Mouse (Mus musculus) small intestine, adult 2 months (tissue): ENCODE data around the gene 5530401A14Rik. TPM values are rescaled to one million over a fixed set of nuclear protein-coding genes. Genes with fewer than 3 reads are reported as not detected.

Experiments
- H3K27ac ChIP-seq: fragments of 200-500 bp; 2 replicates; pipeline ENCODE4 v1.5.1; 2012; ENCODE audit warnings: low read depth, low read length, control low read depth, inconsistent platforms; ENCODE audit not compliant: insufficient read depth
- H3K27me3 ChIP-seq: fragments of 200-500 bp; 2 replicates; pipeline ENCODE4 v1.6.1; 2012; ENCODE audit warnings: mild to moderate bottlenecking, moderate library complexity, low read length, inconsistent platforms; ENCODE audit not compliant: control insufficient read depth, insufficient read depth
- H3K36me3 ChIP-seq: fragments of 200-500 bp; 2 replicates; pipeline ENCODE4 v1.6.1; 2012; ENCODE audit warnings: mild to moderate bottlenecking, low read length, control low read depth, inconsistent platforms; ENCODE audit not compliant: control insufficient read depth, insufficient read depth
- H3K4me1 ChIP-seq: fragments of 200-500 bp; 2 replicates; pipeline ENCODE4 v1.6.1; 2012; ENCODE audit warnings: low read length, inconsistent platforms, mixed read lengths; ENCODE audit not compliant: control insufficient read depth, insufficient read depth, insufficient read length
- H3K4me3 ChIP-seq: fragments of 200-500 bp; 2 replicates; pipeline ENCODE4 v1.5.1; 2012; ENCODE audit warnings: low read depth, mild to moderate bottlenecking, control low read depth, inconsistent platforms, low read length, moderate library complexity
- CTCF ChIP-seq: fragments of 200-500 bp; IDR thresholded peaks from 2 replicates; pipeline ENCODE4 v1.5.1; 2012; ENCODE audit warnings: low read depth, mild to moderate bottlenecking, control low read depth, inconsistent platforms, low read length, moderate library complexity, mixed read lengths; ENCODE audit not compliant: insufficient replicate concordance, insufficient read length; ENCODE audit errors: extremely low read depth
- POLR2A ChIP-seq: fragments of 200-500 bp; IDR thresholded peaks from 2 replicates; pipeline ENCODE4 v1.6.1; 2012; ENCODE audit warnings: low read depth, mild to moderate bottlenecking, control low read depth, inconsistent platforms, low read length, moderate library complexity
- WGBS: fragments of 180-500 bp; shearing (Covaris S2); methylation state at CpG from one replicate; pipeline ENCODE4 v1.1.7; 2018; 5-methylcytosine and 5-hydroxymethylcytosine counted together
- polyA plus RNA-seq: library from polyadenylated mRNA; depleted of rRNA; stranded (reverse); fragments of >200 nt; gene quantifications from 2 replicates; pipeline ENCODE4 v1.2.3, GENCODE M21; 2012; rRNA removed

Gene 5530401A14Rik
- not detected in 2 replicates for polyA plus RNA-seq

GRCm38 (mm10) chr11:81860250-81860972 lies at the start of gene 5530401A14Rik:
Gene 5530401A14Rik, plus strand, starts transcription at chr11:81860673.
- TF ChIP-seq POLR2A, result no peak
- TF ChIP-seq CTCF, result no peak
- no peaks in the 10 kb centered on the region for H3K4me1 ChIP-seq
- WGBS, result 44% methylated on average over 4 of the region's 4 CpGs
- H3K27ac ChIP-seq, result no peak within 1 kb of the TSS
- H3K4me3 ChIP-seq, result no peak within 1 kb of the TSS
- no peaks in the 10 kb centered on the region for H3K36me3 ChIP-seq
- H3K27me3 ChIP-seq, result no peaks in the 10 kb centered on the region

GRCm38 (mm10) chr11:81814816-81815215 lies 45.7 kb upstream of the 5530401A14Rik start:
- H3K27ac ChIP-seq, result no peak overlapping the region
- no peaks in the 10 kb centered on the region for H3K27me3 ChIP-seq
- no peaks in the 10 kb centered on the region for H3K36me3 ChIP-seq
- TF ChIP-seq CTCF, result no peak
- TF ChIP-seq POLR2A, result no peak
- H3K4me1 ChIP-seq, result no peaks in the 10 kb centered on the region
- H3K4me3 ChIP-seq, result no peak overlapping the region
- WGBS, result 67% methylated on average over 1 of the region's 1 CpGs

DNA sequence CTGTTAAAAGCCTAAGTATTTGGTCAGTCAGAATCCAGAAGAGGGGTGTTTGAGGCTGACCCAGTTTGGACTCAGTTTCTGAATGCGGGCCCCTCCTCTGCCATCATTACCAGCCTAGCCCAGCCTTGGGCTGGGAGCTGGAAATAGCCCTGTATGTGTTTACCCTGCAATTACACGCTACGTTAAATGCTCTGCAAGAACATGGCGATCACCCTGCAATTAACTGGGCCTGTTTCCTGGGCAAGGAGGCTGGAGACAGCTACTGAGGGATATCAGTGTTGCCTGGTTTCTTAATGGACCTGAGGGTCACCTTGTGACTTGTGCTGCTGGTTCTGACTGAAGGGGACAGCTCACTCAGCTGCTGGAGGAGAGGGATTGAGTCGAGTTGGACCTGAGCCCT lies 43.9 kb upstream of the 5530401A14Rik start:
- no peak for TF ChIP-seq CTCF
- TF ChIP-seq POLR2A, result no peak
- 54% methylated on average over 5 of the region's 5 CpGs for WGBS

DNA sequence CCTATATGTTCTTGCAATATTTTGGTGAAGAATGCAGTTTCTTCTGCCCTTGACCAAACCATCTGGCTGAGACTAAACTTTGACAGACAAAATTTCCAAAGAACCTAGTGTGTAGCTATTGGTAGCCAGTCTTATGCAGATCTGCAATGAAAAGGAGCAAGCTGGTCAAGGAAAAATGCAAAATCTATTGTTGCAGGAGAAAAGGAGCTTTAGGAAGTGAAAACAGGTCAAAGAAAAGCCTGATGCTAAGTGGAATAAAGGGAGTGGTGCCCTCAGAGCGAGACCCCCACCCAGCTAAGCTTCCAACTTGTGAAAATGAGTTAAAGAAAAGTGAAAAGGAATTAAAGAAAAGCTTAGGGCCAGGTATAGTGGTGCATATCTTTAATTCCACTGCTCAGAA lies 28.1 kb upstream of the 5530401A14Rik start:
- Histone ChIP-seq H3K27ac (no peak overlapping the region), H3K4me1 (no peaks in the 10 kb centered on the region), H3K36me3 (no peaks in the 10 kb centered on the region), H3K4me3 (no peak overlapping the region), H3K27me3 (no peaks in the 10 kb centered on the region)
- no peak for TF ChIP-seq POLR2A
- TF ChIP-seq CTCF, result no peak
- 38% methylated on average over 1 of the region's 1 CpGs for WGBS

More for the DNA sequence above, 43.9 kb upstream of the 5530401A14Rik start:
- Histone ChIP-seq H3K4me3 (no peak overlapping the region), H3K27me3 (no peaks in the 10 kb centered on the region), H3K36me3 (no peaks in the 10 kb centered on the region), H3K27ac (no peak overlapping the region), H3K4me1 (no peaks in the 10 kb centered on the region)

GRCm38 (mm10) chr11:81838426-81838825 lies 22.0 kb upstream of the 5530401A14Rik start:
- no peak overlapping the region for H3K27ac ChIP-seq
- no peaks in the 10 kb centered on the region for H3K36me3 ChIP-seq
- no peak overlapping the region for H3K4me3 ChIP-seq
- H3K27me3 ChIP-seq, result no peaks in the 10 kb centered on the region
- 82% methylated on average over 4 of the region's 4 CpGs for WGBS
- TF ChIP-seq CTCF (no peak), POLR2A (no peak)
- no peaks in the 10 kb centered on the region for H3K4me1 ChIP-seq

- Histone ChIP-seq H3K36me3 (no peaks in the 10 kb centered on the region), H3K4me1 (no peaks in the 10 kb centered on the region)
- WGBS, result 27% methylated on average over 2 of the region's 2 CpGs
These were observed 19.5 kb upstream of the 5530401A14Rik start for GRCm38 (mm10) chr11:81841001-81841400.

GRCm38 (mm10) chr11:81845010-81845685 lies 15.3 kb upstream of the 5530401A14Rik start:
- H3K27me3 ChIP-seq, result no peaks in the 10 kb centered on the region
- 64% methylated on average over 5 of the region's 5 CpGs for WGBS
- no peaks in the 10 kb centered on the region for H3K4me1 ChIP-seq
- TF ChIP-seq POLR2A (no peak), CTCF (no peak)
- no peaks in the 10 kb centered on the region for H3K36me3 ChIP-seq
- no peak overlapping the region for H3K4me3 ChIP-seq
- no peak overlapping the region for H3K27ac ChIP-seq

More at GRCm38 (mm10) chr11:81841001-81841400, 19.5 kb upstream of the 5530401A14Rik start:
- Histone ChIP-seq H3K27ac (no peak overlapping the region), H3K4me3 (no peak overlapping the region), H3K27me3 (no peaks in the 10 kb centered on the region)
- TF ChIP-seq CTCF, result no peak
- TF ChIP-seq POLR2A, result no peak
